Mouse (Mus musculus) lung, adult 2 months (tissue): ENCODE results near the gene Arl8b. TPM values are rescaled to one million over a fixed set of nuclear protein-coding genes. Genes with fewer than 3 reads are reported as not detected.

Experiments used
- DNase-seq: peaks from one replicate; pipeline ENCODE4 v3.0.0; 2022
- H3K4me1 ChIP-seq: fragments of 200-500 bp; 2 replicates; pipeline ENCODE4 v1.6.1; 2011; ENCODE audit warnings: low read length; ENCODE audit not compliant: control insufficient read depth, insufficient read depth
- H3K4me3 ChIP-seq: fragments of 200-500 bp; replicated peaks from 2 replicates; pipeline ENCODE3; 2011; ENCODE audit warnings: low read depth, mild to moderate bottlenecking, control low read depth, low read length; ENCODE audit errors: extremely low read depth
- CTCF ChIP-seq: fragments of 200-500 bp; IDR thresholded peaks from 2 replicates; pipeline ENCODE4 v1.5.1; 2011; ENCODE audit warnings: mild to moderate bottlenecking, low read length, control low read depth; ENCODE audit not compliant: insufficient read depth
- POLR2A ChIP-seq: fragments of 200-500 bp; IDR thresholded peaks from 2 replicates; pipeline ENCODE4 v1.6.1; 2011; ENCODE audit warnings: low read depth, mild to moderate bottlenecking, control low read depth, low read length, borderline replicate concordance; ENCODE audit errors: extremely low read depth
- WGBS: fragments of 180-500 bp; shearing (Covaris S2); methylation state at CpG from one replicate; pipeline ENCODE4 v1.1.7; 2018; 5-methylcytosine and 5-hydroxymethylcytosine counted together
- polyA plus RNA-seq: library from polyadenylated mRNA; depleted of rRNA; stranded (reverse); fragments of >200 nt; gene quantifications from 2 replicates; pipeline ENCODE4 v1.2.3, GENCODE M21; 2012; rRNA removed

Arl8b gene
- 14.5 and 19.4 TPM in 2 replicates for polyA plus RNA-seq

GRCm38 (mm10) chr6:108782526-108783183, at the start of gene Arl8b:
Arl8b (plus strand) TSS chr6:108783099.
- Histone ChIP-seq H3K4me1 (peaks cover 15% of the 10 kb centered on the region), H3K4me3 (peak within 1 kb of the TSS; percentile 97)
- TF ChIP-seq CTCF (peak; percentile 92), POLR2A (peak; percentile 70)
- peak; percentile 96 for DNase-seq
- 10% methylated on average over 36 of the region's 36 CpGs for WGBS

- WGBS: 51% methylated on average over 9 of the region's 9 CpGs
- peak; percentile 60 for DNase-seq
- H3K4me3 ChIP-seq: no peak overlapping the region
- H3K4me1 ChIP-seq: no peaks in the 10 kb centered on the region
- TF ChIP-seq CTCF: peak; percentile 34
- no peak for TF ChIP-seq POLR2A
Observed at GRCm38 (mm10) chr6:108735910-108736750, 46.8 kb upstream of the Arl8b start.

- no peaks in the 10 kb centered on the region for H3K4me1 ChIP-seq
- no peak for DNase-seq
- no peak overlapping the region for H3K4me3 ChIP-seq
- WGBS: 68% methylated on average over 9 of the region's 9 CpGs
- TF ChIP-seq CTCF: no peak
- TF ChIP-seq POLR2A: no peak
Observed at GRCm38 (mm10) chr6:108738463-108739203, 44.3 kb upstream of the Arl8b start.

GRCm38 (mm10) chr6:108740579-108740978, 42.3 kb upstream of the Arl8b start:
- H3K4me1 ChIP-seq: no peaks in the 10 kb centered on the region
- no peak overlapping the region for H3K4me3 ChIP-seq
- no peak for TF ChIP-seq POLR2A
- TF ChIP-seq CTCF: no peak
- 60% methylated on average over 4 of the region's 4 CpGs for WGBS
- no peak for DNase-seq

GRCm38 (mm10) chr6:108743730-108744129, 39.2 kb upstream of the Arl8b start:
- WGBS: 83% methylated on average over 5 of the region's 5 CpGs
- DNase-seq: no peak
- TF ChIP-seq POLR2A (no peak), CTCF (no peak)
- no peaks in the 10 kb centered on the region for H3K4me1 ChIP-seq
- no peak overlapping the region for H3K4me3 ChIP-seq

- TF ChIP-seq POLR2A (no peak), CTCF (no peak)
- H3K4me1 ChIP-seq: no peaks in the 10 kb centered on the region
- DNase-seq: no peak
- 87% methylated on average over 7 of the region's 7 CpGs for WGBS
- no peak overlapping the region for H3K4me3 ChIP-seq
Observed at GRCm38 (mm10) chr6:108751324-108751723, 31.6 kb upstream of the Arl8b start.

GRCm38 (mm10) chr6:108752395-108752794, 30.5 kb upstream of the Arl8b start:
- H3K4me1 ChIP-seq: no peaks in the 10 kb centered on the region
- DNase-seq: no peak
- TF ChIP-seq POLR2A: no peak
- no peak for TF ChIP-seq CTCF
- H3K4me3 ChIP-seq: no peak overlapping the region
- WGBS: 50% methylated on average over 5 of the region's 5 CpGs

GRCm38 (mm10) chr6:108753536-108753935, 29.4 kb upstream of the Arl8b start:
- H3K4me3 ChIP-seq: no peak overlapping the region
- TF ChIP-seq CTCF: no peak
- no peak for TF ChIP-seq POLR2A
- H3K4me1 ChIP-seq: no peaks in the 10 kb centered on the region
- DNase-seq: no peak
- WGBS: 93% methylated on average over 1 of the region's 1 CpGs

GRCm38 (mm10) chr6:108754376-108754775, 28.5 kb upstream of the Arl8b start:
- WGBS: 62% methylated on average over 1 of the region's 1 CpGs
- no peak for TF ChIP-seq POLR2A
- no peak overlapping the region for H3K4me3 ChIP-seq

More at GRCm38 (mm10) chr6:108754376-108754775, 28.5 kb upstream of the Arl8b start:
- DNase-seq: no peak
- H3K4me1 ChIP-seq: no peaks in the 10 kb centered on the region
